Mouse (Mus musculus) skeletal muscle tissue, adult 2 months (tissue): ENCODE measurements around the gene Idh1.

Experiments used
- DNase-seq: peaks from one replicate; pipeline ENCODE4 v3.0.0-alpha.2; 2012; ENCODE audit warnings: low read depth, low spot score

Gene Idh1

GRCm38 (mm10) chr1:65176912-65177311 is 9.4 kb downstream of the Idh1 start:
- DNase-seq, result peak; percentile 33

GRCm38 (mm10) chr1:65176171-65176570 is 10.1 kb downstream of the Idh1 start:
- no peak for DNase-seq

GRCm38 (mm10) chr1:65173716-65174115 is 12.6 kb downstream of the Idh1 start:
- no peak for DNase-seq

GRCm38 (mm10) chr1:65171579-65171978 is 14.7 kb downstream of the Idh1 start:
- no peak for DNase-seq

- DNase-seq, result no peak
These were observed 16.4 kb downstream of the Idh1 start for GRCm38 (mm10) chr1:65169947-65170346.

GRCm38 (mm10) chr1:65169536-65169935 is 16.8 kb downstream of the Idh1 start:
- DNase-seq, result no peak

GRCm38 (mm10) chr1:65167496-65167895 is 18.8 kb downstream of the Idh1 start:
- DNase-seq, result no peak

- no peak for DNase-seq
These were observed 24.1 kb downstream of the Idh1 start for GRCm38 (mm10) chr1:65162210-65162609.

- DNase-seq, result no peak
These were observed 30.2 kb downstream of the Idh1 start for GRCm38 (mm10) chr1:65156111-65156510.

- DNase-seq, result no peak
These were observed 31.5 kb downstream of the Idh1 start for GRCm38 (mm10) chr1:65154814-65155213.

- DNase-seq, result no peak
These were observed 38.3 kb downstream of the Idh1 start for GRCm38 (mm10) chr1:65147971-65148370.

GRCm38 (mm10) chr1:65147326-65147725 is 39.0 kb downstream of the Idh1 start:
- DNase-seq, result no peak

GRCm38 (mm10) chr1:65146601-65147000 is 39.7 kb downstream of the Idh1 start:
- DNase-seq, result no peak

- no peak for DNase-seq
These were observed 41.5 kb downstream of the Idh1 start for GRCm38 (mm10) chr1:65144783-65145182.

GRCm38 (mm10) chr1:65137560-65137959 is 48.7 kb downstream of the Idh1 start:
- no peak for DNase-seq

- DNase-seq, result no peak
These were observed 53.5 kb downstream of the Idh1 start for GRCm38 (mm10) chr1:65132833-65133232.

GRCm38 (mm10) chr1:65131671-65132070 is 54.6 kb downstream of the Idh1 start:
- DNase-seq, result no peak

GRCm38 (mm10) chr1:65130226-65130625 is 56.1 kb downstream of the Idh1 start:
- DNase-seq, result no peak

GRCm38 (mm10) chr1:65129634-65130180 is 56.6 kb downstream of the Idh1 start:
- DNase-seq, result no peak

GRCm38 (mm10) chr1:65122574-65123372 is 63.5 kb downstream of the Idh1 start, which contains the start of gene D630023F18Rik:
D630023F18Rik (minus strand) TSS chr1:65123214.
- DNase-seq, result no peak

GRCm38 (mm10) chr1:65119438-65119837 is 66.9 kb downstream of the Idh1 start, which contains the start of gene Gm28845:
Gm28845 (minus strand) TSS chr1:65119558.
- no peak for DNase-seq

- no peak for DNase-seq
These were observed 68.0 kb downstream of the Idh1 start for GRCm38 (mm10) chr1:65118150-65118913.
